ENCODE assay signal across 14 mouse cellular contexts in genomic region chr9:35324571-35324970, GRCm38 (mm10). TPM values are rescaled to one million over a fixed set of nuclear protein-coding genes. Genes with fewer than 3 reads are reported as not detected.
DNase-seq lines count a peak whose midpoint lies in the region; ATAC-seq and TF ChIP-seq lines count a peak whose summit lies in the region.
"Had no signal": no experiment of that assay in that cellular context is flagged by ENCODE, and none has a peak within 500 bp of the region (broad histone marks: within the 10 kb centered on the region; RNA-seq: fewer than 3 reads in every experiment).

No protein-coding gene starts in this region.

- no peaks in the 10 kb centered on the region for H3K9me3 ChIP-seq in kidney, embryonic 15.5 days (replicated peaks)
- no peaks in the 10 kb centered on the region for H3K9me3 ChIP-seq in limb, embryonic 10.5 days (replicated peaks)
- H3K9me3 ChIP-seq in forebrain, postnatal 0 days (ENCODE audit: low read length), result no peaks in the 10 kb centered on the region
- H3K9me3 ChIP-seq: embryonic facial prominence, embryonic 15.5 days; heart, embryonic 15.5 days had no signal

- no peak overlapping the region for H3K4me3 ChIP-seq in kidney, embryonic 15.5 days (replicated peaks)
- H3K4me3 ChIP-seq in limb, embryonic 10.5 days, result no peak overlapping the region
- H3K4me3 ChIP-seq in forebrain, postnatal 0 days (ENCODE audit: low read depth, low read length), result no peak overlapping the region
- H3K4me3 ChIP-seq: embryonic facial prominence, embryonic 15.5 days; heart, embryonic 15.5 days had no signal

- H3K27ac ChIP-seq in kidney, embryonic 15.5 days, result no peak overlapping the region
- peak overlapping the region; percentile 42; the same call in 1 of the 2 replicates for H3K27ac ChIP-seq in limb, embryonic 10.5 days
- no peak overlapping the region for H3K27ac ChIP-seq in forebrain, postnatal 0 days (ENCODE audit: low read depth, low read length)
- H3K27ac ChIP-seq: heart, embryonic 15.5 days; hindbrain, embryonic 14.5 days; macrophage had no signal

- H3K27me3 ChIP-seq in kidney, embryonic 15.5 days, result peaks cover 17% of the 10 kb centered on the region
- H3K27me3 ChIP-seq in limb, embryonic 10.5 days (ENCODE audit: low read depth, poor library complexity, severe bottlenecking), result peaks cover 44% of the 10 kb centered on the region
- H3K27me3 ChIP-seq in forebrain, postnatal 0 days (ENCODE audit: insufficient read depth, low read length), result no peaks in the 10 kb centered on the region
- H3K27me3 ChIP-seq: embryonic facial prominence, embryonic 15.5 days; heart, embryonic 15.5 days had no signal

- peaks cover 20% of the 10 kb centered on the region for H3K4me1 ChIP-seq in kidney, embryonic 15.5 days
- peaks cover 91% of the 10 kb centered on the region for H3K4me1 ChIP-seq in limb, embryonic 10.5 days
- no peaks in the 10 kb centered on the region for H3K4me1 ChIP-seq in forebrain, postnatal 0 days (ENCODE audit: insufficient read depth)

- DNase-seq in kidney, postnatal 14 days, result peak; percentile 34
- DNase-seq in adipocyte (ENCODE audit: low spot score), result peak; percentile 67
- peak; percentile 73 for DNase-seq in limb, embryonic 10.5 days (ENCODE audit: low spot score)
- peak; percentile 60 for DNase-seq in retina, postnatal 1 day
- no peak for DNase-seq in urinary bladder, postnatal 36 days (ENCODE audit: low spot score in 2 of 2)
- no peak for DNase-seq in forebrain, postnatal 0 days
- DNase-seq: adrenal gland, adult 8-10 months; cerebellum, adult 9-11 months; liver had no signal

- no peaks in the 10 kb centered on the region for H3K36me3 ChIP-seq in kidney, embryonic 15.5 days
- H3K36me3 ChIP-seq in limb, embryonic 10.5 days, result no peaks in the 10 kb centered on the region
- no peaks in the 10 kb centered on the region for H3K36me3 ChIP-seq in forebrain, postnatal 0 days (ENCODE audit: insufficient read depth)
- H3K36me3 ChIP-seq: embryonic facial prominence, embryonic 15.5 days; heart, embryonic 15.5 days had no signal

- WGBS in kidney, embryonic 15.5 days, result 37% methylated on average over 2 of the region's 2 CpGs
- 8% methylated on average over 2 of the region's 2 CpGs for WGBS in limb, embryonic 10.5 days
- 46% methylated on average over 2 of the region's 2 CpGs for WGBS in forebrain, postnatal 0 days

- H3K4me2 ChIP-seq in kidney, embryonic 15.5 days, result no peak overlapping the region
- H3K4me2 ChIP-seq in forebrain, postnatal 0 days (ENCODE audit: low read depth), result no peak overlapping the region
- H3K4me2 ChIP-seq: embryonic facial prominence, embryonic 15.5 days; heart, embryonic 15.5 days; hindbrain, embryonic 14.5 days had no signal

- TF ChIP-seq CTCF in forebrain, postnatal 0 days (IDR thresholded peaks at IDR 0.05; ENCODE audit: low read depth), result no peak

- no peak; the same call in 1 of the 2 replicates for ATAC-seq in kidney, embryonic 15.5 days (replicated peaks; ENCODE audit: low FRiP score)
- ATAC-seq in forebrain, postnatal 0 days, result no peak

- no peak overlapping the region for H3K9ac ChIP-seq in kidney, embryonic 15.5 days
- H3K9ac ChIP-seq in forebrain, postnatal 0 days, result no peak overlapping the region
- H3K9ac ChIP-seq: embryonic facial prominence, embryonic 15.5 days; heart, embryonic 15.5 days; hindbrain, embryonic 14.5 days had no signal

RNA-seq across cellular contexts. Expression of gene Rpusd4, which starts 56.9 kb away (rescaled TPM):
- 28.9 and 31.5 TPM in 2 replicates for polyA plus RNA-seq in kidney, embryonic 15.5 days (2015; fragmentation: Nextera tagmentation; extraction: Ambion mirVana)
- 35.6 and 36.8 TPM in 2 replicates for polyA plus RNA-seq in limb, embryonic 10.5 days (2016; fragmentation: Nextera tagmentation; extraction: Ambion mirVana)
- total RNA-seq in forebrain, postnatal 0 days (2014; rRNA removed), result 9.2 and 10.9 TPM in 2 replicates
- polyA plus RNA-seq in forebrain, postnatal 0 days (2015; fragmentation: Nextera tagmentation; extraction: Ambion mirVana), result 10.2 and 11.4 TPM in 2 replicates

RNA-seq across cellular contexts. Expression of gene Fam118b, which starts 57.0 kb away (rescaled TPM):
- 37.6 and 41.2 TPM in 2 replicates for polyA plus RNA-seq in kidney, embryonic 15.5 days (2015; fragmentation: Nextera tagmentation; extraction: Ambion mirVana)
- polyA plus RNA-seq in limb, embryonic 10.5 days (2016; fragmentation: Nextera tagmentation; extraction: Ambion mirVana), result 62.6 and 66.7 TPM in 2 replicates
- 34.6 and 41.5 TPM in 2 replicates for total RNA-seq in forebrain, postnatal 0 days (2014; rRNA removed)
- 49.7 and 59.7 TPM in 2 replicates for polyA plus RNA-seq in forebrain, postnatal 0 days (2015; fragmentation: Nextera tagmentation; extraction: Ambion mirVana)

Comparison
In these comparisons a context has a peak if more than half of its experiments do, and no peak if none do; other contexts are left out.
1. DNase-seq: peak in kidney, postnatal 14 days (single experiment), adipocyte (single experiment), limb, embryonic 10.5 days (single experiment) and retina, postnatal 1 day (single experiment); none in urinary bladder, postnatal 36 days (0 of 2) and forebrain, postnatal 0 days (single experiment).